Mouse (Mus musculus) C2C12 (cell line): ENCODE measurements around the gene Gm13030.
A peak's percentile ranks its signal among the peaks of the same experiment; 100 is the strongest.

Experiments used
- CTCF ChIP-seq: IDR thresholded peaks from one replicate; pipeline ENCODE4 v1.5.1; 2011; ENCODE audit not compliant: control insufficient read depth, insufficient read depth, insufficient read length
- MYOD1 ChIP-seq: IDR thresholded peaks from one replicate; pipeline ENCODE4 v1.6.1; 2011; ENCODE audit warnings: low read depth; ENCODE audit not compliant: control insufficient read depth, insufficient read length
- USF1 ChIP-seq: IDR thresholded peaks from one replicate; pipeline ENCODE4 v1.6.1; 2011; ENCODE audit warnings: low read depth, mild to moderate bottlenecking, control low read depth, moderate library complexity

DNA sequence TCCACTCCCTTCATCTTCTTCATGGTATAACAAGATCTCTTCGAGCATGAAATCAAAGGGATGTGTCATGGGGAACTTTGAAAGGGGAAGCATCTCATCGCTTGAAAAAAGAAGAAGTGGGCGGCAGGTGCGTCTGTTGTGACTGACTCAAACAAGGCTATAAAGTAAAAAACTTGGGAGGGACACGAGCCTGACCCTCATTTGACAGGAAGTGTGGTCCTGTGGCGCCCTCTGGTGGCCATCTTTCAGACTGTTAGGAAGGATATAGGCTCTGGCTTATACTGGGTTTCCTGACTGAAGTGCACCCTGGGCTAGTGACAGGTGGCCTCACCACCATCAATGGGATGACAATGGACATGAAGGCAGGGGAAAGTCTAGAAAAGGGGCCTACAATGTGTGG lies 10.5 kb upstream of the Gm13030 start:
- TF ChIP-seq USF1 = no peak
- TF ChIP-seq CTCF = peak; percentile 76
- no peak for TF ChIP-seq MYOD1
